Mouse (Mus musculus) spleen, adult 2 months (tissue): ENCODE data around the gene Tarbp2.
A peak's percentile ranks its signal among the peaks of the same experiment; 100 is the strongest.

ENCODE experiments used
- CTCF ChIP-seq: fragments of 200-500 bp; IDR thresholded peaks from 2 replicates; pipeline ENCODE4 v1.5.1; 2011; ENCODE audit warnings: mild to moderate bottlenecking, inconsistent platforms; ENCODE audit not compliant: insufficient read depth, insufficient read length, insufficient replicate concordance; ENCODE audit errors: extremely low read depth
- POLR2A ChIP-seq: fragments of 200-500 bp; IDR thresholded peaks from 2 replicates; pipeline ENCODE4 v1.6.1; 2011; ENCODE audit warnings: low read depth, low read length, inconsistent platforms

DNA sequence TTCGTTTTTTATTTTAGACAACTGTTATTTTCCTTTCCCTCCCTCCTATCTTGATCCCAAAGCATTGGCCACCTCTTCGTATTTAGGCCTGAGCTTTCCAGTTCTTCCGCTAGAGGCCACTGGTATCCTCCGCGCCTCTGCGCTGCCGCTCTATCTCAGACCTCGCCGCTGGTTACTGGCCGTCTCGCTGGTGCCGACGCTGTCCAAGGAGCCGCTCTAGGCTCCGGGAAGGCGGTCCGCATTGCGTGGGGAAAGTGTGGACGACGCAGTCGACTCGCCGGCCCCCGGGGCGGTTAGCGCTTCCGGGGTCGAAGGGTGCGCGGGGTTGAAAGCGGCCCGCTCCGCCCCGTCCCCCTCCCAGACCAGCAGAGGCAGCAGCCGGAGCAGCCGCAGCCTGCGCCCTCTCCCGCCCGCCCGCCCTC, 47.8 kb upstream of the Tarbp2 start, which contains the start of gene Pcbp2:
- TF ChIP-seq CTCF = peak; percentile 79
- TF ChIP-seq POLR2A = peak; percentile 47
